Mouse (Mus musculus): ENCODE results near the gene Klra6.

- TF ChIP-seq GATA1 (IDR thresholded peaks at IDR 0.05; ENCODE audit: borderline replicate concordance, low read length) = no peak
- no peak for TF ChIP-seq CTCF (IDR thresholded peaks at IDR 0.05; ENCODE audit: low read depth, low read length)
- TF ChIP-seq TAL1 (conservative IDR thresholded peaks at IDR 0.05; ENCODE audit: low read depth, low read length) = no peak
Measured at GRCm38 (mm10) chr6:130026854-130027253, at the start of gene Klra6.

Data from G1E (cell line).